Mouse (Mus musculus) cortical plate, adult 2 months (tissue): ENCODE measurements around the gene 2610528J11Rik.
"Not testable (repeated sequence)": the region's sequence is repeated elsewhere in the genome, so short reads cannot be mapped to it uniquely, and the experiment has no call there.

Source experiments
- CTCF ChIP-seq: fragments of 200-500 bp; IDR thresholded peaks from 2 replicates; pipeline ENCODE4 v1.5.1; 2011; ENCODE audit warnings: mild to moderate bottlenecking, control low read depth, low read length; ENCODE audit not compliant: insufficient read depth; ENCODE audit errors: extremely low read depth
- POLR2A ChIP-seq: fragments of 200-500 bp; IDR thresholded peaks from 2 replicates; pipeline ENCODE4 v1.6.1; 2011; ENCODE audit warnings: mild to moderate bottlenecking, low read length, control low read depth; ENCODE audit not compliant: insufficient read depth; ENCODE audit errors: extremely low read depth

GRCm38 (mm10) chr4:118548130-118548480, 21.3 kb downstream of the 2610528J11Rik start:
- TF ChIP-seq POLR2A, CTCF: not testable (repeated sequence)
